Mouse (Mus musculus): ENCODE data around the gene Cnfn.

Gene Cnfn

GRCm38 (mm10) chr7:25390054-25390770, 20.7 kb upstream of the Cnfn start:
- peak; percentile 41 for DNase-seq (ENCODE audit: low read depth, low spot score)

GRCm38 (mm10) chr7:25388916-25389315, 19.4 kb upstream of the Cnfn start:
- DNase-seq (ENCODE audit: low read depth, low spot score) = no peak

- DNase-seq (ENCODE audit: low read depth, low spot score) = no peak
Observed at GRCm38 (mm10) chr7:25387811-25388440, 18.4 kb upstream of the Cnfn start.

GRCm38 (mm10) chr7:25385850-25386555, 16.5 kb upstream of the Cnfn start:
- DNase-seq (ENCODE audit: low read depth, low spot score) = no peak

GRCm38 (mm10) chr7:25385259-25385658, 15.7 kb upstream of the Cnfn start:
- DNase-seq (ENCODE audit: low read depth, low spot score) = no peak

- no peak for DNase-seq (ENCODE audit: low read depth, low spot score)
Observed at GRCm38 (mm10) chr7:25384818-25385217, 15.3 kb upstream of the Cnfn start.

GRCm38 (mm10) chr7:25384318-25384717, 14.8 kb upstream of the Cnfn start:
- DNase-seq (ENCODE audit: low read depth, low spot score) = no peak

GRCm38 (mm10) chr7:25383891-25384290, 14.4 kb upstream of the Cnfn start:
- no peak for DNase-seq (ENCODE audit: low read depth, low spot score)

GRCm38 (mm10) chr7:25383385-25383784, 13.9 kb upstream of the Cnfn start:
- no peak for DNase-seq (ENCODE audit: low read depth, low spot score)

GRCm38 (mm10) chr7:25382541-25382940, 13.0 kb upstream of the Cnfn start:
- peak; percentile 62 for DNase-seq (ENCODE audit: low read depth, low spot score)

- no peak for DNase-seq (ENCODE audit: low read depth, low spot score)
Observed at GRCm38 (mm10) chr7:25381284-25381680, 11.8 kb upstream of the Cnfn start.

- DNase-seq (ENCODE audit: low read depth, low spot score) = no peak
Observed at GRCm38 (mm10) chr7:25380392-25381283, 11.1 kb upstream of the Cnfn start.

GRCm38 (mm10) chr7:25379551-25380351, 10.2 kb upstream of the Cnfn start:
- DNase-seq (ENCODE audit: low read depth, low spot score) = peak; percentile 80

GRCm38 (mm10) chr7:25378181-25379100, 8.9 kb upstream of the Cnfn start:
- no peak for DNase-seq (ENCODE audit: low read depth, low spot score)

- DNase-seq (ENCODE audit: low read depth, low spot score) = peak; percentile 63
Observed at GRCm38 (mm10) chr7:25377100-25377700, 7.7 kb upstream of the Cnfn start.

GRCm38 (mm10) chr7:25376556-25376955, 7.0 kb upstream of the Cnfn start:
- DNase-seq (ENCODE audit: low read depth, low spot score) = peak; percentile 90

- no peak for DNase-seq (ENCODE audit: low read depth, low spot score)
Observed at GRCm38 (mm10) chr7:25372441-25372840, 2.9 kb upstream of the Cnfn start.

GRCm38 (mm10) chr7:25368333-25368732, 1.2 kb downstream of the Cnfn start:
- no peak for DNase-seq (ENCODE audit: low read depth, low spot score)

- DNase-seq (ENCODE audit: low read depth, low spot score) = peak; percentile 52
Observed at GRCm38 (mm10) chr7:25367632-25368293, 1.8 kb downstream of the Cnfn start.
